35 mouse cellular contexts compared by ENCODE assay signal in genomic region chr10:13360913-13361312, GRCm38 (mm10).
"Had no signal": no experiment of that assay in that cellular context is flagged by ENCODE, and none has a peak within 500 bp of the region (broad histone marks: within the 10 kb centered on the region; RNA-seq: fewer than 3 reads in every experiment).

No protein-coding gene starts in this region.

- H3K36me3 ChIP-seq: heart, embryonic 10.5 days; heart, embryonic 12.5 days; heart, embryonic 13.5 days; heart, embryonic 15.5 days; hindbrain, embryonic 10.5 days; hindbrain, embryonic 12.5 days; hindbrain, embryonic 13.5 days; hindbrain, embryonic 15.5 days; intestine, embryonic 15.5 days; kidney, embryonic 15.5 days had no signal

- DNase-seq: heart, postnatal 10 days; heart, postnatal 14 days; heart, postnatal 36 days; heart, postnatal 4 days; kidney, adult 11 months; kidney, adult 18-20 months; kidney, adult 2 months; kidney, adult 8-10 months; kidney, adult 9 months; kidney, postnatal 10 days; kidney, postnatal 14 days; kidney, postnatal 25 days; kidney, postnatal 36 days; kidney, postnatal 4 days; layer of hippocampus, adult 9-11 months; layer of hippocampus, postnatal 36 days had no signal

- H3K4me3 ChIP-seq: heart, embryonic 10.5 days; heart, embryonic 12.5 days; heart, embryonic 13.5 days; heart, embryonic 15.5 days; hindbrain, embryonic 10.5 days; hindbrain, embryonic 12.5 days; hindbrain, embryonic 13.5 days; hindbrain, embryonic 15.5 days; intestine, embryonic 15.5 days; kidney, embryonic 15.5 days; layer of hippocampus, adult 2 months had no signal

- H3K4me1 ChIP-seq: hindbrain, embryonic 10.5 days; hindbrain, embryonic 12.5 days; intestine, embryonic 15.5 days; kidney, embryonic 15.5 days had no signal

- ATAC-seq: hindbrain, embryonic 16.5 days; hindbrain, postnatal 0 days; inflammation-experienced regulatory T-cells, adult 6 months; intestine, embryonic 15.5 days; intestine, embryonic 16.5 days; intestine, postnatal 0 days had no signal

- H3K27me3 ChIP-seq: heart, embryonic 12.5 days; heart, embryonic 13.5 days; heart, embryonic 15.5 days; hindbrain, embryonic 12.5 days; hindbrain, embryonic 13.5 days; hindbrain, embryonic 15.5 days; intestine, embryonic 15.5 days; kidney, embryonic 15.5 days had no signal

- H3K9me3 ChIP-seq: heart, embryonic 10.5 days; heart, embryonic 12.5 days; heart, embryonic 13.5 days; heart, embryonic 15.5 days; hindbrain, embryonic 10.5 days; hindbrain, embryonic 12.5 days; hindbrain, embryonic 13.5 days; hindbrain, embryonic 15.5 days; intestine, embryonic 15.5 days; kidney, embryonic 15.5 days had no signal

- H3K4me2 ChIP-seq: heart, embryonic 11.5 days; heart, embryonic 12.5 days; heart, embryonic 13.5 days; heart, embryonic 15.5 days; hindbrain, embryonic 12.5 days; hindbrain, embryonic 13.5 days; hindbrain, embryonic 14.5 days; hindbrain, embryonic 15.5 days; intestine, embryonic 15.5 days; kidney, embryonic 15.5 days had no signal

- H3K27ac ChIP-seq: hindbrain, embryonic 10.5 days; hindbrain, embryonic 12.5 days; hindbrain, embryonic 13.5 days; hindbrain, embryonic 14.5 days; hindbrain, embryonic 15.5 days; hindbrain, postnatal 0 days; intestine, embryonic 15.5 days; kidney, embryonic 15.5 days; kidney, postnatal 0 days; layer of hippocampus, adult 2 months had no signal

- H3K9ac ChIP-seq: heart, embryonic 12.5 days; heart, embryonic 13.5 days; heart, embryonic 15.5 days; hindbrain, embryonic 12.5 days; hindbrain, embryonic 13.5 days; hindbrain, embryonic 14.5 days; hindbrain, embryonic 15.5 days; intestine, embryonic 15.5 days; kidney, embryonic 15.5 days had no signal
